Mouse (Mus musculus) myocyte (in vitro differentiated cells): Measurements from ENCODE around the gene Irf3.

Source experiments
- E2F4 ChIP-seq: IDR thresholded peaks from one replicate; pipeline ENCODE4 v1.6.1; 2011; ENCODE audit warnings: mild to moderate bottlenecking, control low read depth, moderate library complexity; ENCODE audit not compliant: insufficient read depth
- MAX ChIP-seq: IDR thresholded peaks from one replicate; pipeline ENCODE4 v1.6.1; 2011; ENCODE audit warnings: low read depth, mild to moderate bottlenecking, control low read depth
- POLR2A ChIP-seq: IDR thresholded peaks from one replicate; pipeline ENCODE4 v1.6.1; 2011; ENCODE audit warnings: low read depth, mild to moderate bottlenecking, control low read depth, moderate library complexity; ENCODE audit not compliant: insufficient read length
- POLR2AphosphoS2 ChIP-seq: IDR thresholded peaks from one replicate; pipeline ENCODE4 v1.6.1; 2011; ENCODE audit warnings: low read depth, control low read depth; ENCODE audit not compliant: insufficient read length
- SRF ChIP-seq: IDR thresholded peaks from one replicate; pipeline ENCODE4 v1.6.1; 2011; ENCODE audit warnings: low read depth; ENCODE audit not compliant: control insufficient read depth, insufficient read length
- TCF3 ChIP-seq: IDR thresholded peaks from one replicate; pipeline ENCODE4 v1.6.1; 2011; ENCODE audit warnings: low read depth, control low read depth; ENCODE audit not compliant: insufficient read length

GRCm38 (mm10) chr7:45050945-45051600, 53.6 kb downstream of the Irf3 start:
- TF ChIP-seq POLR2A, result no peak
- TF ChIP-seq SRF, result no peak
- no peak for TF ChIP-seq POLR2AphosphoS2
- TF ChIP-seq MAX, result no peak
- no peak for TF ChIP-seq TCF3
- no peak for TF ChIP-seq E2F4
